Mouse (Mus musculus) thymus, postnatal 25 days (tissue): ENCODE measurements at regions not wholly inside any gene's neighbourhood (a gene's known extent, or its start where the extent isn't known, plus 50 kb on each side); places are given as distances from the start of the nearest gene placed in this dataset.

ENCODE experiments used
- DNase-seq: peaks from one replicate; pipeline ENCODE4 v3.0.0; 2022

DNA sequence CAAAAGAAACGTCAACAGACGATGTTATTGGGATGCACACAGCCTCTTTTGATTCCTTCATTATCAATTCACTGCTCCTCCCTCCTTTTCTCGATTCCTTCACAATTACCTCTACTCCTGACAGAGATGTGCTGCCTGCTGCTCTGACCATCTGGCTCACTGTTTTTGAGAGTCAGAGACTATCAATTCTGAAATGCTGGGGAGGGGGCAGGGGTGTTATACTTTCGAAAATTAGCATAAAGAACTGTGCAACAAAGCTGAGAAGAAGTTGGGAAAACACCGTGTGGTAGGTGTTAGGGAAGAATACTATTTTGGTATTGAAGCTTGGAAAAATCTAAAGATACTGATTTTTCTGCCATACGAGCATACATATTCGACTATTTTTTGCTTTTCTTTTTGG lies 96.4 kb downstream of the Nedd1 start:
- no peak for DNase-seq

DNA sequence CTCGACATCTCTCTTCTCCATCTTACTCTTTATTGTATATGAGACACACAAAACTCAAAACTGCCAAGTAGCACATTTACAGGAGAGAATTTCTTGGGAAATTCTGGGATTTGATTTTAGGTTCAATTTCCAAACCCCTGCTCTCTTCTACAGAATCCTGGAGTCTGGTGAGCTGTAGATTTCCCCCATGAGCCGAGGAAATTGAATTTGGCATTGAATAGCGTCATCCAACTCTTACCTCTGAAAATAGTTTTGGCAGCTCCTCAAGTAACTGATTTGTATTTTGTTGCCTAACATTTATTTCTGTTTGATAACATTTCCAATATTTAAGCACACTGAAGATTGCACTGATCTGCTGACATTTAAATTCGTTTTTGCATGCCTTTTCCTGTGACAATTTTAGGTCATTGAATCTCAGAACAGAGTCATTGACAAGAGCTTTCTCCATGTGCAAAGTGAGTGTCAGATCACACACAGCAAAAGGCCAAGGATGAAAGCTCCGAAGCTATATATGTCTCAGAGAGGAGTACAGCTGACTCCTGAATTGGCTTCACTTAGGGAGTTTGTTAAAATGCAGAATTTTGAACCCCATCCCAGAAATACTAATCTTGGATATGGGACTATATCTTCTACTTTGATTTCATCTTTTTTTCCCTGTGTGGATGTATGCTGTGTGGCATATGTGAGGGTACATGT lies 106.4 kb downstream of the Nedd1 start:
- no peak for DNase-seq

DNA sequence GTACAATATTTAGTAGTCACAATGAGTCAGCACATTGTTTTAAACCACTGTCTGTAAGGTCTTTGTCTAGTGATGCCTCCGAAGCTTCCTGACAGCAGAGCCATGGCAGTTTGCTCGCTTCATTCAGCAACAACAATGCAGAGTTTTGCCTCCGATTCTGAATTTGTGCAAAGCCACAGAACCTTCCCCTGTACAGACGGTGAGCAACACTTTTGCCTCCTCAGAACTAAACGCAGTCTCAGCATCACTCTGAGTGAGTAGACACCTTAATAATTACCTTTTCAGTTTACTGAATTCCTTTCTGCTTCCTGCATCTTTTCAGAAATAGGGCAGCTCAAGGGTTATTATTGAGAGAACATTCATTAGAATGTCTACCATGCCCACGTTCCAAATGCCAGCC lies 107.9 kb downstream of the Nedd1 start:
- DNase-seq = no peak

DNA sequence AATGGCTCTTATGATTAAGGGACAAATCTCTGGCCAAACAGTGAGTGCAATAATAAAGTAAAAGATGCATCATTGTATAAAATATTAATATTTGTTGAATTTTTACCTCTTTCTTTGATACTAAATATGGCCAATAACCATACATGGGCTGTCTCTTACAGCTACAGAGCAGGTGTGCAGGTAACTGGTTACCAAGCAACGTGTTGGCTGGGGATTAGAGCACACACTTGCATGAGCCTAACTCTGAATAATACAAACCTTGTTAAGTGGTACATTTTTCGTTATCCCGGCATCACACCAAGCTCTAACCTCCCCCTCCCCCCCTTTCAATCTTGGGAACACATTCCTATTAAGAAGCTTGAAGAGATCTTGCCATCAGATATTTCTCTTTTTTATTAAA lies 111.2 kb downstream of the Nedd1 start:
- no peak for DNase-seq

DNA sequence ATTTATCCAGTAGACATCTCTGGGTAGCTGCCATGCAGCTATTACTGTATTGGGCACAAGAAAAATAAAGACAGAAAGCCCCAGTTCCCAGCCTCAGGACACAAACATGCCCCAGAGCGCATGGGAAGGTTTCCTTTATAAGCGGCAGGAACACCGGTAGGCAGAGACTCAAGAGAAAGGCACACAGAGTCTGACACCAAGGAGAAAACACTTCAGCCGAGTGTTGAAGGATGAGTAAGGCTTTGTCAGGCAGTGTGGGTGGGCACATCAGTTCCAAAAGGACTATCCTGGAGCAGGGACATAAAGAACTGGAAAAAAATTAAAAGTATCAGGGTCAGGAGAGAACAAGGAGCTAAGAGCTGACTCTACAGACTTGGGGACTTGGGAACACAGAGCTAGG lies 115.5 kb downstream of the Nedd1 start:
- DNase-seq = no peak

DNA sequence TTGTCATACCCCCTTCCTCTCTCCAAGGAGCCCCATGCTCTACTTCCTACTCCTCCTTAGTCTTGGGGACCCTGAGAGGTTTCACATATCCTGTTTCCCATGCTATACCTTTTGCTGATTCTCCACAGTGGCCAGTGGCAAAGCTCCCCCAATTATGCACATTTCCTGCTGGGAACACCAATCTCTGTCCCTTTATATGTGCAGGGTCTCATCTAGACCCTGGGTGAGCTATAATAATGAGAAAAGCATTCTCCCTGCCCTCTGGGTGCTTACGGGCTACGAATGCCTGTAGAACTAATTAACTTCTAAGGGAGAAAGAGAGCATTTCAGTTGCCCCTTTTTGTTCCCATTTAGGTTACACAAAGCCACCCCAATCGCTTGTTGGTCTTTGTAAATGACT lies 116.6 kb downstream of the Nedd1 start:
- no peak for DNase-seq

DNA sequence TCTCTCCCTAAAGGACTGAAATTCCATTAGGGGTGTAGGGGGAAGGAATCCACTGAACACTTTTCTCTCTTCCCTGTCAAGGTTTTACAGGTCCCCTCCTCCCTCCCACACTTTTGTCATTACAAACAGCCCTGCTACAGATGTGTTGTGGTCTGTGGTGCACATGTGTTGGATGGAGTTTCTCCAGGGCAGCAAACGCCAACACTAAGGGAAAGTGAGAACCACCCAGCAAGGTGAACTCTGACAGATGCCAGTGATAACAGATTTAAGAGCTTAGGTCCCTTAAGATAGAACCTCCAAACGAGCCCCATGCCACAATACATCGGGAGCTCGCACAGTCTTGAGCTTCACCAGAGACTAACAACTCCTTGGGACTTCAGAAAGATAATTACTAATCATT lies 122.1 kb downstream of the Nedd1 start:
- no peak for DNase-seq

DNA sequence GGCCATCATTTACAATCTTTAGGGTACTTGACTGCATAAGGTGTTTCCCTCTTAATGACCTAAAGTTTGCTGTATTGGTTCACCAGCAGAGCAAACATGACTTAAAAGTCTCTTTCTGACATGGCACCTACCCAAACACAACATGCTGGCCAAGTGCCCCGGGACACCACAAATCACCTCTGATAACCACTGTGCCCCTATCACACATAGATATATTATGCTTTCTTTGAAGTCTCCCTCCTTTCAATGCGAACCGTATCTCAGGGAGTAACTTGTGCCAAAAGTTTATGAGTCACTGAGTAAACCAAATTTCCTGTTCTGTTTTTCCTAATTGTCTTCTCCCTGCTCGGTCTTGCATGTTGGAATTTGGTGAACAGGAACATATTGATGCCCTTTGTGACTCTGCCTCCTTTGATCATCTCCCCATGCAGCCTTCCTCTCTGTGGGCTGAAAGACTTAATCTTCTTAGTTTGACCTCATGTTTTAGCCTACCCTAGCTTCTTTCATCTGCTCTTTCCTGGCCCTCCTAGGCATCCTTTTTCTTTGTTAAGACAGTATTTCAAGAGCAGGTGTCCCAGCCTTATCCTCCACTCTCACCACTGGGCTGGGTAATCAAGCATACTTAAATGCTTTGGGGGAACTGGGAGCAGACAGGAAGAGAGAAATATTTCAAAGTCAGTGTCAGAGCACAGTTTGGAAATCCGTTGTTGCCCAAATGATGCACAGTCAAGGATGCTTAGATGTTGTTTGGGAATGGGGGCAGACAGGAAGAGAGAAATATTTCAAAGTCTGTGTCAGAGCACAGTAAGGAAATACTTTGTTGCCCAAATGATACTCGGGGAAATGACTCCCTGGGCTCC lies 126.5 kb downstream of the Nedd1 start:
- no peak for DNase-seq

DNA sequence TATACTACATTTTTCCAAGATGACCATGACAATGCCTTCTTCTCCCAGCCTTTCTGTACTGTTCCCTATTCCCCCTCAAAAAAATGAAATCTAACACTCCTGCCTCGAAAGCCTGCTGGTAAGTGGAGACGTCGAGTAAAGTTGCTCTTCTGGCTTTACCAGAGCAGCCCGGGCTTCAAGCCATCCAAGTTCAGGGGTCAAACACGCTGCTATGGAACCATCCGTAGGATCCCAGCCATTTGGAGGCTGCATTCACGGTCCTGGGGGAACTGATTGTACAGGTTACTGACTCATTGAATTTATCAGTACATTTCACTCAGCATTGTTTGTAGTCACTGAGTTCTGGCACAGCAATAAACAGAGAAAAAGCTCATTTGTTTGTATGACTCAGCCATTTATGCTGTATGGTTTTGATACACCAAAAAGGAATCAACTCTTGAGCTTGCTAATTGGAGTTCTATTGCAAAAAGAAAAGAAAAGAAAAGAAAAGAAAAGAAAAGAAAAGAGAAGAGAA lies 128.2 kb downstream of the Nedd1 start:
- DNase-seq = no peak

DNA sequence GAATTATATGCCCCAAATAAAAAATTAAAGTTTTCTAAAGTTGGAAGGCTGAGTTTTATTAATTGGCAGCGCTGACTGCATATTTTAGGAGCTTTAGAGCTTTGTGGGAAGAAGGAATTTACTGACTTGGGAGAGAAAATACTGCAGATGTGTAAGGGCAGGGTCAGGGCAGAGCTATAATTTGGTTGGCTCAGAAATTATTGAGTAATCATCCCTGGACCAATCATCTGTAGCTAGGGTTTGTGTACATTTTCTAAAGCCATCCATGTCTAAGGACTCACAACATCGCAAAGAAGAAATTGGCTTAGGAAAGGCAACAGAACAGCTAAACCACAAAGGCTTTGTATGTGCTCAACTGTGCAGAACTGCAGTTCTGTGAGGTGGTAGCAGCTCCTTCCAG lies 143.3 kb downstream of the Nedd1 start:
- DNase-seq = no peak

DNA sequence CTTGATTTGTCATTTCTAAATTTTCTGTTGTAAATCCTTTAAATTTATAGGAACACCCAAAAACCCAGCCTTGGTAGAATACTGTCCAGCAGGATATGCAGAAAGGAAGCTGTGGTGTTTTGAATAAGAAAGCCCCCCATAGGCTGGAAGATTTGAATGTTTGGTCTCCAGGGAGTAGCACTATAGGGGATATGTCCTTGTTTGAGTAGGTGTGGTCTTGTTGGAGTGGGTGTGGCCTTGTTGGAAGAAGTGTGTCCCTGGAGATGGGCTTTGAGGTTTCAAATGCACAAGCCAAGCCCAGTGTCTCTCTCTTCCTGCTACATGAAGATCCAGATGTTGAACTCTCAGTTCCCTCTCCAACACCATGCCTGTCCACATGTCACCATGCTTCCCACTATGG lies 151.7 kb downstream of the Nedd1 start:
- no peak for DNase-seq

DNA sequence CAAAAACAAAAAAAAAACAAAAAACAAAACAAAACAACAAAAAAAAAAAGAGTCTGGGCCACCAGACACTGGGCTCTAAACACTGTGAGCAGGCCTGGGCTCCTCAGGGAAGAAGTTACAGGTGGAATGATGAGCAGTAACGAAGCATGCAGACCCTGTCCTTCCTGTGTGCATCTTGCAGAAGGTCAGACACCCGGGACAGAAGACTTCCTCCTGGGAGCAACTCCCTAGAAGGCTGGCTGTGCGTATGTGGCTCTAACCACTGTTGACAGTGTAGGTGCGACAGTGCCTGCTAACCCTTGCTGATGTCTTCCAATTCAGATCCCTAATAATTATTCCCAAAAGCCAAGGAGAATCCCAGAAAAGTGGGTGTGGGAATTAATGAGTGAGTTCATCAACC lies 164.8 kb downstream of the Nedd1 start:
- DNase-seq = no peak

DNA sequence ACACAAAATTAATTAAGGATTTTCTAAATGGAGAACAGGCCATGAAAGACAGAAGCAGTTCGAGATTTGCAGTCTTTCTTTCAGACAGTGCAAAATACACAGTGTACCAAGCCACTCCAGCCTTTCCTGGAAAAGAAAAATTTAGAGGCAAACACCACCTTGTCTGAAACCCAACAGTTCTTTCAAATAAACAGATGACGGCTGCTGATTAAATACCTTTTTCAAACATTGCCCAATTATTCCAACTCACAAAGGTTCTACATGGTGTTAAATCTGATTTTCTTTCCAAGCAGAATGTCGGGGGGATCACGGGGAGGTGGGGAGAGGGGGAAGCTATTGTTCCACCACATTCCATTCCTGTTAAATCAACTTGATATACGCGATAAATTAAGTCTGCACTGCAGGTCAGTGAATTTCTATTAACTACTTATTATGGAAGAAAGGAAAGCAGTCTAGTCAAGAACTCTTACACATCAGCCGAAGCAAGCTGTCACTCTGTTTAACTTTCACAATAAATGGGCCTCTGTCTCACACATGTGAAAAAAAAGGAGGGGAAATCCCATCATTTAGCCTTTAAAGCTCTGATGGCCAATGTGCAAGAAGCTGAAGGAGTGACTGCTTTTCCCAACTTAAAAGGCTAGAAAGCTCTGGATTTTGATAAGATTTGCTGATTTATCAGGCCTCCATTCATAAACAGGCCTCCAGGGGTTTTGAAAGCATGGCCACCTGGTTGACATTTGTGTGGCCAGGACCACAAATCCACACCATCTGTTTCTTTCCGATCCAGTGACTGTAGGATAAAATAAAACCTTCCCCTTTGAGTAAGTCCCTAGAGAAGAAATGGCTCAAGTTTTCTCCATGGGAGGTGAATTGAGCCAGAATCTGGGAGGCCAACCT lies 165.4 kb downstream of the Nedd1 start:
- no peak for DNase-seq

DNA sequence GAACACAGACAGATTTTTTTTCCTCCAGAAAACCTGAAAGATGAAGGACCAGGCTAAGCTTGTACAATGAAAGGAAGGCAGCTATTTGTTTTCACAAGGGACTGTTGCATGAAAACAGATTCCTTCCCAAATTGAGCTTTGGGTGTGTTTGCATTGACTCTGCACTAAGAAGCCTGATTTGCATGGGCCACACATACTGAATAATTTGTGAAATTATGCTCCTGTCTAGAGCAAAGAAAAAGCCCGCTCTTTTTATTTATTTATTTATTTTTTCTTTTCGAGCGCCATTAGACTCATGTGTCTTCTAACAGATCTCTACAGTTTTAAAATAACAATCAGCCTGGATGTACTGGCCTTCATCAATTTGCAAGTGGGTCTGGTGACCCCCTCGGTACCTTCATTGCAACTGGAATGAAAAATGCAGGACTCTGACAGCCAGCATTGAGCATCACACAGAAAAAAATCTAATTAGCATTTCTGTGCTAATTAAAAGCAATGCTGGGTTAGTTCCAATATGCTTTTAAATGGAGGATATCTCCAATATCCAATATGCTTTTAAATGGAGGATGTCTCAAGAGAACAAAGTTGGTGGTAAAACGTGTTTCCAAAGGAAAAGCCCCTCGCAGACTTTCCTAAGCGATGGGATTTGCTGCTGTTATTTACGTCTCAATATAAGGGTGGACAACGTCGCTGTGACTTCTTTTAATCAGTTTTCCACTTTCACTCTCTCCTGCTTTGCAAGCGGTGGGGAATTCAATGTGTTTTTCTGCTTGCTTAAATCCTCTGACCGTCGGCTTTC lies 166.3 kb downstream of the Nedd1 start:
- DNase-seq = no peak

DNA sequence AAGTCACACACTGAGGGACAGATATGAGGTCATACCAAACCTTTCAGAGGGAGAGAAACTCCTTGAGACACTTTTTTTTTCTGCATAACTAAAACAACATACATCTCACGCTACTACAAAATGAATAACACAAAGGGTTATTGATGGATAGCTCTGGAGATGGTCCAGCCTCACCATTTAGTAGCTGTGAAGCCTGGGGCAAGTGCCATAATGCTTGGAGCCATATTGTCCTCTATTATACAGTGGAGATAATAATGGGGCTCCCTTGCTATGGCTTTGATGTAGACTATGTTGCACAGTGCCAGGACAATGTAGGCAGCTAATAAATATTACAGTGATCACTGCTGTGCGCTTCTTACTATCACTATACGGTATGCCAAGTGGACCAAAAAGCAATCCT lies 168.3 kb downstream of the Nedd1 start:
- DNase-seq = no peak

DNA sequence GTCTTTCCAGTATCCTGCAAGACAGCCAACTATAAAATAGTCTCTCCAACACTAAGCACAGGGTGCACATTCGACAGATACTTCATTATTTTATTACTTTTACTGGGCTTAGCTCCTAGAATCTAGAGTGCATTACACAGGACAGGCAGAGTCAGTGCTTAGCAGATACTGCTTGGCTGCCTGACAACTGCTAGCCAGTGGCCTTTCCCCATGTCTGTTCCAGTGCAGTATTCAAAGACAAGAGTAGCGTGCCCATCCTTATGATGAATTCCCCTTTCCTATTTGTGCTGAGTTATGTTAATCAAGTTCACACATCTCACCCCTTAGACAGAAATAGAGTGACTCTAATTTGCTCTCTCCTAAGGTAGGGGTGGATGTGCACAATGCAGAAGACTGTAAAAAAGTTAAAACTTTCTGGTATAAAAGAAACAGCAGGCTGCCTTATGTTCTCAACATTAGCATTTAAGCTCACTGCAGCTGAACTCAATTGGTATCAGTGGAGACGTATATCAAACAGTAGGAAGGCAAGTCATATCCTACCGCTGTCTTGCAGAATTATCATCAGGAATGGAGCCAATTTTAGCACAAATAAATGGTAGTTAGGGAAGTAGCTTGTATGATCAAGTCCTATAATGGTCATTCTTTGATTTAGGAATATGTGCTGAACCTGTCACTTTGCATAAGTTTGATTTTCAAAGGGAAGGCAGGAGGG lies 173.2 kb downstream of the Nedd1 start:
- DNase-seq = no peak

DNA sequence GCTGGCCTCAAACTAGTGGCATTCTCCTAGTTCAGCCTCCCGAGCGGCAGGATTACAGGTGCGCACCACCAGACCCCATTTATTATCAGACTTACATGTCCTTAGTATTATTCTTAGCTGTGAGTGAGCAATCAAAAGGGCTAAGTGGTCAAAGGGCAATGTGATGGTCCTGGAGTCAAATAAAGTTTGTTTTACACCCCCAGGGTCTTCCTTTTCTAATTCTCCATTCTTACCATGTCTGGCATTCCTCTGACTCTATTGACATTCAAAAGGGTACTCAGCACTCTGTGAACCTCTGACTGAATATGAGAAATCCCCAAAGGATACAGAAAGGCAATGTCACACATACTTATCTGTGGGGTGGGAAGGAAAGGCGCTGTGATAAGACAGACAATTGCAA lies 183.8 kb downstream of the Nedd1 start:
- DNase-seq = no peak

DNA sequence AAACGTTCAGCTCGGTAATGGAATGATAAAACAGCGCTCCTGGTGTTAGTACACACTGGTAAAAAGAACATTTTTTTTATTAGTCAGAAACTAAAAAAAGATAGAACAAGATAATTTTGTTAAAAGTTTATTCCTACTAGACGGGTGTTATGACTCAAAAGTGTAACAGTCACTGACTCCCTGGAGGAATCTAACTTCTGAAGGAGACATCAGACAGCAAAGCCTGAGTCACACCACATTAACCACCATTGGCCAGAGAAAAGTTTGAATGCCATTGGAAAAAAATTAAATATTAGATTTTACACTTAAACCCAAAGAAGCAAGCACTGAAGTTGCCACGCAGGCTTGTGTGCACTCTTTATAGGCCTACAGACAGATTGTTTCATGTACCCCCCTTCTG lies 205.3 kb downstream of the Nedd1 start:
- DNase-seq = no peak

DNA sequence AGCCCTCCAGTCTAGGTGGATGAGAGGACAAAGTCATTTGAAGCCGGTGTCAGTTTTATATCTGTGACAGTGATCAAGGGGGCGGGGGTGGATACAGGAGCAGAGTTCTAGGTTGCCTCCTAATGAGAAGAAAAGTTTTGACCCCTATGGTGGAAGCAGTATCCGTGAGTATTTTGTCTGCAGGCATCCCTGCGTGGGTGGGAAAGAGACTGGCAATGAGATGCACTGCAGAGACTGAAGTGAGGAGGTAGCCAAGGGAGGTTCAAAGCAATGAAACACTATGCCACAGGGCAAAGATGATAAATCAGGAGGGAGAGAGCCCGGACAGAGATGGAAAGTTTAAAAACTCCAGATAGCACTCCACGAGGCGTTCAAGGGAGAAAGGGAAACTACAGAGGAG lies 210.5 kb downstream of the Nedd1 start:
- DNase-seq = no peak

DNA sequence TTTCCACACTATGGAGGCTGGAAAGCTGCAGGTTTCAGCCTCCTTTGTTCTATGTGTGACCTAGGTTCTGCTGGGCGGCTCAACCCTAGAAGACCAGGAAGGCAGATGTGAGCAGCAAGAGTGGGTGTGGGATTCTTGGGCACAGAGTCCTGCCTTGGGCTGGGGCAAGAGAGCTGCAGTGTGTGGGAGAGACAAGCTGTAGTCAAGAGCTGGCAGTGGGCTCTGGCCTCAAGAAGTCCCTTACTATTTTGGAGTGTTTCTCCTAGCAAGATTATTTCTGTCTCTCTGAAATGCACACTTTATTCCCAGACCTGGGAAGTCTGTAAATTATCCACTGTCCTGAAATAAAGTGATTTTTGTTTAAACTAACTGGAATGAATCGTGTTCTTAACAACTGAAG lies 211.5 kb downstream of the Nedd1 start:
- no peak for DNase-seq

DNA sequence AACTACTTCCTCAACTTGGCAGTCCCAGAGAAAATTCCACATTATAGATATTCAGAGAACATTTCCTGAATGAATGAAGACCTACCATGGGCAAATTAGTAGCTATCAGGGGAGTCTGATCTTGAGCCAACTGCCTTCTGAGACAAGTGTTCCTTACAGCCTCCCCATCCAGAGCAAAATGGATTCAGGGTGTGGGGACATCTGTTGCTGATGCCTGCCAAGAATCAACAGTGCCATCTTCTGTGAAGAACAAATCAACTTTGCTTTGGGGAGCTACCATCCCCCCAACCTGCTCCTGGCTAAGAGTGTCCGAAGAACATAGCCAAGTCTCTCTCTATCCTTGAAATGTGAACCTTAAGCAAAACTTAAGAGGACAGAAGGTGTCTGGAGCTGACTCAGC lies 217.9 kb downstream of the Nedd1 start:
- no peak for DNase-seq

DNA sequence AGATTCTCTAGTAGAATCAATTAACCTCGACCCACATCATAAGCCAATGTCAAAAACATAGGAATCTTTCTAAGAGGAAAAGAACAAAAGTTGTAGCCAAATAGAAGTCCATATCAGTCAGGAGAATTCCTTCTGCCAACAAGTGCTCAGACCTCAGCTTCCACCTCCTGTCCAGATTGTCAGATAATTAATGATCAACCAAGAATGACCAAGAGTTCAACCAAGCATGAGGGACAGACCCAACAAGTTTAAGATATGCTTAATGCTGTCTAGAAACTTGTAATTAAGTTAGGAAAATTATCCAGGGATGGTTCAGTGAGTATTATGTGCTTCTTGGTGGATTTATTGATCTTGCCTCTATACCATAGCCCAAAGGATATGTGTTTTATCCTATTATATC lies 238.6 kb downstream of the Nedd1 start:
- DNase-seq = no peak
